Mouse (Mus musculus) kidney, postnatal 0 days (tissue): ENCODE measurements around the gene Tial1. TPM values are rescaled to one million over a fixed set of nuclear protein-coding genes. Genes with fewer than 3 reads are reported as not detected.

Experiments used
- ATAC-seq: fragments of 200-750 bp; cut with Nextera tagmentation; replicated peaks from 2 replicates; pipeline ENCODE4 v1.8.0; 2017; ENCODE audit warnings: low read depth, moderate number of reproducible peaks, moderate TSS enrichment, moderate library complexity; ENCODE audit not compliant: low FRiP score
- DNase-seq: peaks from one replicate; pipeline ENCODE4 v3.0.0-alpha.2; 2016; ENCODE audit warnings: low spot score
- H3K27ac ChIP-seq: fragments of 300-500 bp; sonication (generic); 2 replicates; pipeline ENCODE4 v1.5.1; 2014; ENCODE audit warnings: mild to moderate bottlenecking
- H3K27me3 ChIP-seq: fragments of 300-500 bp; sonication (generic); 2 replicates; pipeline ENCODE4 v1.6.1; 2014; ENCODE audit warnings: low read length, mixed read lengths; ENCODE audit not compliant: insufficient read depth
- H3K36me3 ChIP-seq: fragments of 300-500 bp; sonication (generic); 2 replicates; pipeline ENCODE4 v1.6.1; 2014; ENCODE audit warnings: low read length, mixed read lengths; ENCODE audit not compliant: insufficient read depth
- H3K4me1 ChIP-seq: fragments of 300-500 bp; sonication (generic); replicated peaks from 2 replicates; pipeline ENCODE4 v1.6.1; 2014; ENCODE audit warnings: antibody characterized with exemption, low read length, mixed read lengths; ENCODE audit not compliant: insufficient read depth
- H3K4me2 ChIP-seq: fragments of 300-500 bp; sonication (generic); 2 replicates; pipeline ENCODE4 v1.6.1; 2014; ENCODE audit warnings: mild to moderate bottlenecking, low read length, moderate library complexity, mixed read lengths
- H3K4me3 ChIP-seq: fragments of 300-500 bp; sonication (generic); replicated peaks from 2 replicates; pipeline ENCODE4 v1.5.1; 2014; ENCODE audit warnings: low read depth, low read length
- H3K9ac ChIP-seq: fragments of 300-500 bp; sonication (generic); 2 replicates; pipeline ENCODE4 v1.6.1; 2014; ENCODE audit warnings: low read depth, low read length
- H3K9me3 ChIP-seq: fragments of 300-500 bp; sonication (generic); replicated peaks from 2 replicates; pipeline ENCODE4 v1.6.1; 2016; ENCODE audit warnings: low read length, inconsistent platforms, mixed read lengths
- CTCF ChIP-seq: IDR thresholded peaks from 2 replicates; pipeline ENCODE4 v1.5.1; 2016; ENCODE audit warnings: antibody characterized with exemption, low read depth, mild to moderate bottlenecking, moderate library complexity
- WGBS: fragments of 180-500 bp; shearing (Covaris S2); extraction: QIAGEN DNeasy Blood & Tissue Kit; methylation state at CpG from one replicate; pipeline ENCODE4 v1.1.7; 2014; 5-methylcytosine and 5-hydroxymethylcytosine counted together
- microRNA-seq: library from miRNA; unstranded; fragments of <30 nt; microRNA quantifications from one replicate; pipeline ENCODE4, GENCODE M21; 2016
- polyA plus RNA-seq: library from polyadenylated mRNA; unstranded; fragments of >200 nt; fragmentation: Nextera tagmentation; extraction: Ambion mirVana; gene quantifications from 2 replicates; pipeline ENCODE4 v1.2.1, GENCODE M21; 2015

Gene Tial1
- polyA plus RNA-seq, 1 experiment from 2014 or later = 21.4 TPM

GRCm38 (mm10) chr7:128398664-128399063, 62.9 kb downstream of the Tial1 start:
- no peak for TF ChIP-seq CTCF
- 56% methylated on average over 4 of the region's 4 CpGs for WGBS
- H3K4me2 ChIP-seq = no peak overlapping the region
- H3K27ac ChIP-seq = no peak overlapping the region
- H3K4me1 ChIP-seq = no peaks in the 10 kb centered on the region
- DNase-seq (no peak), ATAC-seq (no peak)
- no peaks in the 10 kb centered on the region for H3K36me3 ChIP-seq
- no peaks in the 10 kb centered on the region for H3K9me3 ChIP-seq
- H3K4me3 ChIP-seq = no peak overlapping the region
- no peak overlapping the region for H3K9ac ChIP-seq
- no peaks in the 10 kb centered on the region for H3K27me3 ChIP-seq

- no peaks in the 10 kb centered on the region for H3K36me3 ChIP-seq
- no peaks in the 10 kb centered on the region for H3K27me3 ChIP-seq
- WGBS = 78% methylated on average over 2 of the region's 2 CpGs
Observed at GRCm38 (mm10) chr7:128397066-128397465, 64.5 kb downstream of the Tial1 start.

GRCm38 (mm10) chr7:128393756-128394155, 67.8 kb downstream of the Tial1 start:
- TF ChIP-seq CTCF = no peak
- 57% methylated on average over 4 of the region's 4 CpGs for WGBS
- Histone ChIP-seq H3K4me1 (no peaks in the 10 kb centered on the region), H3K27ac (no peak overlapping the region), H3K27me3 (no peaks in the 10 kb centered on the region), H3K9me3 (no peaks in the 10 kb centered on the region), H3K9ac (no peak overlapping the region), H3K4me2 (no peak overlapping the region), H3K4me3 (no peak overlapping the region), H3K36me3 (no peaks in the 10 kb centered on the region)
- DNase-seq = no peak
- ATAC-seq = no peak

More at GRCm38 (mm10) chr7:128397066-128397465, 64.5 kb downstream of the Tial1 start:
- no peak for TF ChIP-seq CTCF
- DNase-seq = no peak
- no peaks in the 10 kb centered on the region for H3K4me1 ChIP-seq
- H3K4me3 ChIP-seq = no peak overlapping the region
- no peak overlapping the region for H3K9ac ChIP-seq
- no peak overlapping the region for H3K27ac ChIP-seq
- no peak overlapping the region for H3K4me2 ChIP-seq
- no peaks in the 10 kb centered on the region for H3K9me3 ChIP-seq
- no peak for ATAC-seq

GRCm38 (mm10) chr7:128392972-128393314, 68.6 kb downstream of the Tial1 start:
- 42% methylated on average over 5 of the region's 5 CpGs for WGBS
- Histone ChIP-seq H3K4me3 (no peak overlapping the region), H3K27me3 (no peaks in the 10 kb centered on the region), H3K27ac (no peak overlapping the region), H3K9me3 (no peaks in the 10 kb centered on the region), H3K36me3 (no peaks in the 10 kb centered on the region), H3K4me1 (no peaks in the 10 kb centered on the region), H3K9ac (no peak overlapping the region), H3K4me2 (no peak overlapping the region)
- ATAC-seq (no peak), DNase-seq (no peak)
- TF ChIP-seq CTCF = no peak

GRCm38 (mm10) chr7:128392071-128392971, 69.2 kb downstream of the Tial1 start:
- TF ChIP-seq CTCF = no peak
- Histone ChIP-seq H3K27ac (no peak overlapping the region), H3K9me3 (no peaks in the 10 kb centered on the region), H3K4me3 (no peak overlapping the region), H3K36me3 (no peaks in the 10 kb centered on the region), H3K4me1 (no peaks in the 10 kb centered on the region), H3K27me3 (no peaks in the 10 kb centered on the region), H3K4me2 (no peak overlapping the region), H3K9ac (no peak overlapping the region)
- ATAC-seq (no peak), DNase-seq (no peak)
- 72% methylated on average over 18 of the region's 18 CpGs for WGBS

DNA sequence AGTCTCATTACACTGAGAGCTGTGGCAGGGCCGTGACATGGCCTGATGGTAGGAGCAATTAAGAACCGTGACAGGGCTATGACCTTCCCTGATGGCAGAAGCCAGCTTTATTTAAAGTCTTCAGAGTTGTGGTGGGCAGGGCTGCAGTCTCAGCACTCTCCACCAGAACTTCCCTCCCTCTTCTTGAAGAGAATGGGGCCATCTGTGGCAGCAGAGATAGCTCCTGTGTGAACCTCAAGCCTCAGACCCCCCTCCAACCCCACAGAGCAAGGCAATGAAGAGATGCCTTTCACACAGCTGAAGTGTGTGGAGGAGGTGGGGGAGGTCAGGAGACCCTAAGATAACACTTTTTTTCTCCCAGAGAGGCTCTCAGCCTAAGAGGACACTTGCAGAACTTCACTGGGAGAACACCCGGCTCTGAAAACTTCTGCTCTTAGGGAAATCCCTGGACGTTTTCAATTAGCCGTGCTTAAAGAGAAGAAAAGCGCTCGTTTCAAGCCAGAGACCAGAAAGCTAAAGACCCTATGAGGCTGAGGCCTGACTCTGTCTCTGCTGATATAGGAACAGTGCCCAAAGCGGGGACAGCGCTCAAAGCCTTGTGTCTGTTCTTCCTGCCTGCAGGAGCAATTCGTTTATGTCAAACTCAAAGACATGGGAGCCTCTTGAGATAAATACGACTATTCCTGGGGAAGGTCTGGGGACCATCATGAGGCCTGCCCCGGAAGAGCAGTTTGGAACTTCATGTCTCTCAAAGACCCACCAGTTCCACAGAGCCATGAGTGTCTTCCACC, 70.1 kb downstream of the Tial1 start:
- H3K9me3 ChIP-seq = no peaks in the 10 kb centered on the region
- no peak for TF ChIP-seq CTCF
- H3K9ac ChIP-seq = no peak overlapping the region
- 39% methylated on average over 12 of the region's 12 CpGs for WGBS
- ATAC-seq = no peak
- no peaks in the 10 kb centered on the region for H3K4me1 ChIP-seq
- no peak overlapping the region for H3K27ac ChIP-seq
- peak; percentile 14 for DNase-seq
- H3K4me2 ChIP-seq = no peak overlapping the region
- H3K36me3 ChIP-seq = no peaks in the 10 kb centered on the region
- H3K4me3 ChIP-seq = no peak overlapping the region
- no peaks in the 10 kb centered on the region for H3K27me3 ChIP-seq

Small RNA genes within 50 kb of the gene (microRNA-seq; reads per million reads assigned to microRNA genes)
- gene Gm24365 = not detected

Other genes with a start within 250 kb of the Tial1 start
- gene Armc5, start 224.4 kb downstream of the Tial1 start, polyA plus RNA-seq = 17.0 and 17.1 TPM in 2 replicates
- 6.7 and 8.3 TPM in 2 replicates for gene 9130023H24Rik, start 223.7 kb downstream of the Tial1 start, polyA plus RNA-seq
- 78.8 and 90.7 TPM in 2 replicates for gene Tgfb1i1, start 214.9 kb downstream of the Tial1 start, polyA plus RNA-seq
- 6.6 and 8.5 TPM in 2 replicates for gene Slc5a2, start 196.1 kb downstream of the Tial1 start, polyA plus RNA-seq
- gene BC017158, start 163.5 kb downstream of the Tial1 start, polyA plus RNA-seq = 22.1 and 23.4 TPM in 2 replicates
- gene Rgs10, start 43.0 kb downstream of the Tial1 start, polyA plus RNA-seq = 5.4 and 6.6 TPM in 2 replicates
- 15.0 and 15.1 TPM in 2 replicates for gene Bag3, start 61.9 kb upstream of the Tial1 start, polyA plus RNA-seq
- gene Inpp5f, start 149.6 kb upstream of the Tial1 start, polyA plus RNA-seq = 22.0 and 23.8 TPM in 2 replicates